Mouse (Mus musculus): Measurements from ENCODE around the gene Sgce.

DNA sequence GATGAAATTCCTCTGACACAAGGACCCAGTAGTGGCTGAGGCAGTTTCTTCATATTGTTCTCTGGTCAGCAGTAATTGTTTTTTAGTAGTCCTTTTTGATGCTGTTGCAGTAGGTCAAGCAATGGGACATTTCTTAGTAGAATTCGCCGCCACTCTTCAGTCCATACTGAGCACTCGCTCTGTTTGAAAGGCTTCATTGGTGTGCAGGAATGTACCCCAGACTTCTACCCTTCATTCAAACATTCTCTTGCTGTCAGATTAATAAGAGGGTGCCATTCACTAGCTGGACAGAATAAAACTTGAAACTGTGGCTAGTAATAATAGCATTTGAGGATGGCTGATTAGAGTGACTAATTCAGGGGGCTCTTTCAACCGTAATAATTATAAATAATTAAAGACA lies 113.8 kb downstream of the Sgce start:
- TF ChIP-seq POLR2A (IDR thresholded peaks at IDR 0.05; ENCODE audit: insufficient read length, low read depth) = no peak
- no peak for TF ChIP-seq USF1 (IDR thresholded peaks at IDR 0.05; ENCODE audit: low read depth)
- no peak for TF ChIP-seq MYOG (IDR thresholded peaks at IDR 0.05; ENCODE audit: control insufficient read depth in 1 of 3, insufficient read depth in 1 of 3, insufficient read length in 2 of 3, low read depth in 2 of 3)
- TF ChIP-seq MAX (IDR thresholded peaks at IDR 0.05; ENCODE audit: low read depth) = no peak
- TF ChIP-seq POLR2AphosphoS2 (IDR thresholded peaks at IDR 0.05; ENCODE audit: insufficient read length, low read depth) = no peak
- no peak for TF ChIP-seq CEBPB (IDR thresholded peaks at IDR 0.05; ENCODE audit: insufficient read depth, poor library complexity, severe bottlenecking)
- no peak for TF ChIP-seq TCF3 (IDR thresholded peaks at IDR 0.05; ENCODE audit: insufficient read length, low read depth)
